Mouse (Mus musculus): ENCODE data around the gene Mgme1.

The Mgme1 gene

GRCm38 (mm10) chr2:144264398-144265119 lies 5.9 kb upstream of the Mgme1 start:
- DNase-seq (ENCODE audit: low spot score), result no peak

- no peak for DNase-seq (ENCODE audit: low spot score)
These were observed 5.4 kb upstream of the Mgme1 start for GRCm38 (mm10) chr2:144265120-144265488.

- DNase-seq (ENCODE audit: low spot score), result no peak
These were observed 4.4 kb upstream of the Mgme1 start for GRCm38 (mm10) chr2:144265916-144266683.

- no peak for DNase-seq (ENCODE audit: low spot score)
These were observed 3.3 kb upstream of the Mgme1 start for GRCm38 (mm10) chr2:144267004-144267730.

- no peak for DNase-seq (ENCODE audit: low spot score)
These were observed 2.8 kb upstream of the Mgme1 start for GRCm38 (mm10) chr2:144267731-144268015.

GRCm38 (mm10) chr2:144268446-144269305 lies 1.8 kb upstream of the Mgme1 start:
- DNase-seq (ENCODE audit: low spot score), result no peak

- DNase-seq (ENCODE audit: low spot score), result no peak
These were observed 1.2 kb upstream of the Mgme1 start for GRCm38 (mm10) chr2:144269306-144269650.

GRCm38 (mm10) chr2:144269679-144270475 lies 586 bp upstream of the Mgme1 start:
- DNase-seq (ENCODE audit: low spot score), result no peak

GRCm38 (mm10) chr2:144272088-144272487 lies 1.6 kb downstream of the Mgme1 start:
- DNase-seq (ENCODE audit: low spot score), result no peak

GRCm38 (mm10) chr2:144274741-144275140 lies 4.3 kb downstream of the Mgme1 start:
- DNase-seq (ENCODE audit: low spot score), result no peak

GRCm38 (mm10) chr2:144276885-144277284 lies 6.4 kb downstream of the Mgme1 start:
- DNase-seq (ENCODE audit: low spot score), result no peak

- no peak for DNase-seq (ENCODE audit: low spot score)
These were observed 9.3 kb downstream of the Mgme1 start for GRCm38 (mm10) chr2:144279742-144280141.

- DNase-seq (ENCODE audit: low spot score), result no peak
These were observed 10.1 kb downstream of the Mgme1 start for GRCm38 (mm10) chr2:144280568-144280967.

- DNase-seq (ENCODE audit: low spot score), result no peak
These were observed 11.0 kb downstream of the Mgme1 start for GRCm38 (mm10) chr2:144281417-144281816.

GRCm38 (mm10) chr2:144290321-144290720 lies 19.9 kb downstream of the Mgme1 start:
- no peak for DNase-seq (ENCODE audit: low spot score)

- DNase-seq (ENCODE audit: low spot score), result peak; percentile 71
These were observed 21.3 kb downstream of the Mgme1 start for GRCm38 (mm10) chr2:144291600-144292305.

- no peak for DNase-seq (ENCODE audit: low spot score)
These were observed 24.8 kb downstream of the Mgme1 start for GRCm38 (mm10) chr2:144295145-144295735.

GRCm38 (mm10) chr2:144299749-144300669 lies 29.5 kb downstream of the Mgme1 start:
- DNase-seq (ENCODE audit: low spot score), result peak; percentile 38

- DNase-seq (ENCODE audit: low spot score), result no peak
These were observed 30.6 kb downstream of the Mgme1 start for GRCm38 (mm10) chr2:144301101-144301500.
